Mouse (Mus musculus) forebrain, embryonic 14.5 days (tissue): ENCODE results near the gene Spast. TPM values are rescaled to one million over a fixed set of nuclear protein-coding genes. Genes with fewer than 3 reads are reported as not detected.
"Not testable (repeated sequence)": the region's sequence is repeated elsewhere in the genome, so short reads cannot be mapped to it uniquely, and the experiment has no call there.

Source experiments
- ATAC-seq: fragments of 200-750 bp; cut with Nextera tagmentation; 2 replicates; pipeline ENCODE4 v1.8.0; 2017; ENCODE audit warnings: mild to moderate bottlenecking, moderate library complexity
- DNase-seq: peaks from one replicate; pipeline ENCODE4 v3.0.0-alpha.2; 2015; ENCODE audit warnings: low spot score
- H3K27ac ChIP-seq: fragments of 300-500 bp; sonication (generic); 2 replicates; pipeline ENCODE4 v1.5.1; 2014; ENCODE audit warnings: low read depth, mild to moderate bottlenecking, control low read depth, low read length, moderate library complexity
- H3K27me3 ChIP-seq: fragments of 300-500 bp; sonication (generic); replicated peaks from 2 replicates; pipeline ENCODE4 v1.6.1; 2014; ENCODE audit warnings: low read length, control low read depth, mixed read lengths; ENCODE audit not compliant: control insufficient read depth, insufficient read depth
- H3K36me3 ChIP-seq: fragments of 300-500 bp; sonication (generic); 2 replicates; pipeline ENCODE4 v1.6.1; 2014; ENCODE audit warnings: low read length, control low read depth; ENCODE audit not compliant: control insufficient read depth, insufficient read depth
- H3K4me1 ChIP-seq: fragments of 300-500 bp; sonication (generic); 2 replicates; pipeline ENCODE4 v1.6.1; 2014; ENCODE audit warnings: antibody characterized with exemption, low read length, control low read depth; ENCODE audit not compliant: control insufficient read depth, insufficient read depth
- H3K4me2 ChIP-seq: fragments of 300-500 bp; sonication (generic); 2 replicates; pipeline ENCODE4 v1.6.1; 2014; ENCODE audit warnings: mild to moderate bottlenecking, control low read depth, low read length
- H3K4me3 ChIP-seq: fragments of 300-500 bp; sonication (generic); 2 replicates; pipeline ENCODE4 v1.5.1; 2014; ENCODE audit warnings: low read depth, low read length, control low read depth
- H3K9ac ChIP-seq: fragments of 300-500 bp; sonication (generic); 2 replicates; pipeline ENCODE4 v1.6.1; 2014; ENCODE audit warnings: mild to moderate bottlenecking, low read length, control low read depth, moderate library complexity
- H3K9me3 ChIP-seq: fragments of 300-500 bp; sonication (generic); replicated peaks from 2 replicates; pipeline ENCODE4 v1.6.1; 2016; ENCODE audit warnings: low read length, control low read depth, mixed read lengths; ENCODE audit not compliant: control insufficient read depth
- WGBS: fragments of 180-500 bp; shearing (Covaris S2); extraction: QIAGEN DNeasy Blood & Tissue Kit; methylation state at CpG from one replicate; pipeline ENCODE4 v1.1.7; 2014; 5-methylcytosine and 5-hydroxymethylcytosine counted together
- polyA plus RNA-seq: library from polyadenylated mRNA; unstranded; fragments of >200 nt; fragmentation: Nextera tagmentation; extraction: Ambion mirVana; gene quantifications from 2 replicates; pipeline ENCODE4 v1.2.1, GENCODE M21; 2014

The Spast gene
- polyA plus RNA-seq, 1 experiment from 2014 or later, result 40.3 TPM

- ATAC-seq, result no peak
- Histone ChIP-seq H3K4me2 (no peak overlapping the region), H3K27ac (no peak overlapping the region), H3K27me3 (no peaks in the 10 kb centered on the region), H3K4me1 (peaks cover 4% of the 10 kb centered on the region; the same call in 1 of the 2 replicates), H3K9ac (no peak overlapping the region), H3K9me3 (no peaks in the 10 kb centered on the region), H3K4me3 (no peak overlapping the region), H3K36me3 (peaks cover 6% of the 10 kb centered on the region; the same call in 1 of the 2 replicates)
- 90% methylated on average over 6 of the region's 6 CpGs for WGBS
- no peak for DNase-seq
Observed at GRCm38 (mm10) chr17:74318721-74319120, 20.1 kb upstream of the Spast start.

GRCm38 (mm10) chr17:74322400-74323054, 16.3 kb upstream of the Spast start:
- no peaks in the 10 kb centered on the region for H3K9me3 ChIP-seq
- no peaks in the 10 kb centered on the region for H3K36me3 ChIP-seq
- no peak for ATAC-seq
- H3K4me3 ChIP-seq, result no peak overlapping the region
- H3K4me1 ChIP-seq, result no peaks in the 10 kb centered on the region
- H3K4me2 ChIP-seq, result no peak overlapping the region
- no peak for DNase-seq
- H3K9ac ChIP-seq, result no peak overlapping the region
- no peak overlapping the region for H3K27ac ChIP-seq
- 48% methylated on average over 5 of the region's 5 CpGs for WGBS
- H3K27me3 ChIP-seq, result no peaks in the 10 kb centered on the region

GRCm38 (mm10) chr17:74323844-74324243, 14.9 kb upstream of the Spast start, which contains the start of gene Dpy30:
Gene Dpy30 (minus strand): TSS chr17:74323944.
- 78% methylated on average over 2 of the region's 2 CpGs for WGBS
- no peak for DNase-seq
- ATAC-seq, result no peak

GRCm38 (mm10) chr17:74327195-74327594, 11.6 kb upstream of the Spast start:
- not testable (repeated sequence) for H3K4me1 ChIP-seq, DNase-seq, H3K9ac ChIP-seq, H3K9me3 ChIP-seq, ATAC-seq, H3K4me3 ChIP-seq, H3K27ac ChIP-seq, H3K4me2 ChIP-seq, H3K27me3 ChIP-seq, H3K36me3 ChIP-seq
- WGBS, result 84% methylated on average over 7 of the region's 7 CpGs

More at GRCm38 (mm10) chr17:74323844-74324243, 14.9 kb upstream of the Spast start, which contains the start of gene Dpy30:
- H3K4me2 ChIP-seq, result no peak within 1 kb of the TSS
- no peaks in the 10 kb centered on the region for H3K4me1 ChIP-seq
- no peak within 1 kb of the TSS for H3K4me3 ChIP-seq
- no peaks in the 10 kb centered on the region for H3K36me3 ChIP-seq
- no peak within 1 kb of the TSS for H3K27ac ChIP-seq
- no peaks in the 10 kb centered on the region for H3K27me3 ChIP-seq
- no peaks in the 10 kb centered on the region for H3K9me3 ChIP-seq
- no peak within 1 kb of the TSS for H3K9ac ChIP-seq

GRCm38 (mm10) chr17:74328146-74328545, 10.6 kb upstream of the Spast start:
- WGBS, result 43% methylated on average over 2 of the region's 2 CpGs
- H3K9me3 ChIP-seq, H3K4me2 ChIP-seq, H3K27ac ChIP-seq, H3K4me3 ChIP-seq, H3K27me3 ChIP-seq, H3K9ac ChIP-seq, H3K4me1 ChIP-seq, H3K36me3 ChIP-seq: not testable (repeated sequence)
- ATAC-seq, result 0 out of 2 replicates have a peak, but pooled peaks have one; percentile 46
- DNase-seq, result peak; percentile 56

- 83% methylated on average over 9 of the region's 9 CpGs for WGBS
- H3K27ac ChIP-seq, result no peak overlapping the region
- H3K4me3 ChIP-seq, result no peak overlapping the region
- H3K4me1 ChIP-seq, result no peaks in the 10 kb centered on the region
- DNase-seq, result no peak
- H3K4me2 ChIP-seq, result no peak overlapping the region
- H3K27me3 ChIP-seq, result no peaks in the 10 kb centered on the region
- no peaks in the 10 kb centered on the region for H3K9me3 ChIP-seq
- no peaks in the 10 kb centered on the region for H3K36me3 ChIP-seq
- no peak overlapping the region for H3K9ac ChIP-seq
- ATAC-seq, result no peak
Observed at GRCm38 (mm10) chr17:74331049-74331676, 7.6 kb upstream of the Spast start.

- Histone ChIP-seq H3K9ac (peak overlapping the region; percentile 98), H3K27ac (peak overlapping the region; percentile 98), H3K27me3 (no peaks in the 10 kb centered on the region), H3K4me3 (peak overlapping the region; percentile 98), H3K4me1 (peaks cover 28% of the 10 kb centered on the region), H3K4me2 (peak overlapping the region; percentile 75), H3K9me3 (no peaks in the 10 kb centered on the region), H3K36me3 (0 out of 2 replicates have a peak, but pooled peaks cover 3% of the 10 kb centered on the region)
- under 1% methylated on average over 39 of the region's 50 CpGs for WGBS
- ATAC-seq (peak; percentile 93), DNase-seq (peak; percentile 97)
Observed at GRCm38 (mm10) chr17:74338225-74338931, 409 bp upstream of the Spast start.

- H3K27ac ChIP-seq, result no peak overlapping the region
- H3K27me3 ChIP-seq, result no peaks in the 10 kb centered on the region
- H3K36me3 ChIP-seq, result peaks cover 8% of the 10 kb centered on the region; the same call in 1 of the 2 replicates
- peak overlapping the region; percentile 35; the same call in 1 of the 2 replicates for H3K9ac ChIP-seq
- DNase-seq, result no peak
- WGBS, result 55% methylated on average over 5 of the region's 5 CpGs
- ATAC-seq, result no peak
- H3K4me1 ChIP-seq, result peaks cover 28% of the 10 kb centered on the region
- no peaks in the 10 kb centered on the region for H3K9me3 ChIP-seq
- H3K4me3 ChIP-seq, result peak overlapping the region; percentile 98
- H3K4me2 ChIP-seq, result peak overlapping the region; percentile 75
Observed at GRCm38 (mm10) chr17:74341151-74341550, 2.4 kb downstream of the Spast start.
